Mouse (Mus musculus) olfactory bulb, adult 2 months (tissue): ENCODE data around the gene Nrg4. TPM values are rescaled to one million over a fixed set of nuclear protein-coding genes. Genes with fewer than 3 reads are reported as not detected.

Source experiments
- H3K27ac ChIP-seq: fragments of 200-500 bp; 2 replicates; pipeline ENCODE4 v1.5.1; 2012; ENCODE audit warnings: low read depth, low read length; ENCODE audit not compliant: insufficient read depth
- H3K4me1 ChIP-seq: fragments of 200-500 bp; 2 replicates; pipeline ENCODE4 v1.6.1; 2012; ENCODE audit warnings: low read length; ENCODE audit not compliant: control insufficient read depth, insufficient read depth
- H3K4me3 ChIP-seq: fragments of 200-500 bp; 2 replicates; pipeline ENCODE4 v1.5.1; 2012; ENCODE audit warnings: mild to moderate bottlenecking, low read depth, low read length, moderate library complexity; ENCODE audit not compliant: insufficient read depth
- CTCF ChIP-seq: fragments of 200-500 bp; IDR thresholded peaks from 2 replicates; pipeline ENCODE4 v1.5.1; 2012; ENCODE audit warnings: low read depth, mild to moderate bottlenecking, low read length, moderate library complexity; ENCODE audit not compliant: insufficient read depth
- POLR2A ChIP-seq: fragments of 200-500 bp; IDR thresholded peaks from 2 replicates; pipeline ENCODE4 v1.6.1; 2012; ENCODE audit warnings: mild to moderate bottlenecking, low read depth, low read length, moderate library complexity; ENCODE audit not compliant: insufficient read depth
- WGBS: fragments of 180-500 bp; shearing (Covaris S2); methylation state at CpG from one replicate; pipeline ENCODE4 v1.1.7; 2018; 5-methylcytosine and 5-hydroxymethylcytosine counted together
- polyA plus RNA-seq: library from polyadenylated mRNA; stranded (reverse); fragments of >200 nt; gene quantifications from 2 replicates; pipeline ENCODE4 v1.2.4, GENCODE M21; 2012; ENCODE audit warnings: low replicate concordance; ENCODE audit not compliant: missing spikeins, insufficient read depth, insufficient read length

The Nrg4 gene
- polyA plus RNA-seq: not detected in 2 replicates

DNA sequence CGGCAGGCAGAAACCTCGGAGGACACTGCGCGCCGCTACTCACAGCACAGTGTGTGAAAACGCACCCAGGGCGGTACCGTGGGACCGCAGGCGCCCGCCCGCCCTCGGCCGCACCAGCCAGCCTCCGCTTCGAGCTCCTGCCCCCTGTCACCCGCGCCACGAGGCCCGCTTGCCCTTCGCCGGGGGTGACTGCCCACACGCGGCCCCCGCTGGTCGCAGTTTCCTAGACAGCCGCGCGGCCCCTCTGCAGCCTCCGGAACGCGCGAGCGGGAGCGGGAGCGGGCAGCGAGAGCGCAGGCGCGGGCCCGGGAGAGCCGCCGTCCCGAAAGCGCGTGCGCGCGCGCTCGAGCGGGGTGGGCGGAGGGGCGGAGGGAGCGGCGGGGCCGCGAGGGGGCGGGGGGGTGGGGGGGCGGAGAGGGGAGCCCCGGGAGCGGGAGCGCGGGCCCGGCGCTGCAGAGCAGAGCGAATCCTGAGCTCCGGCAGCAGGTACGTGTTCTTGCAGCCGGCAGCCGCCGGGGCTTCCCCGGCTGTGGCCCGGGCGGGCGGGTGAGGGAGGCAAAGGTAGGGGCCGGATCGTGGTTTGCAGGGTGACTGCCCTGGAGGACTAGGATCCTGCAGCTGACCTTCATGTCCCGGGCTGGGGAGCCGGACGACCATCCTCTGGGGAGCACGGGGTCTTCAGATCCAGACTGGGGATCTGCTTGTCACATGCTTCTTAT is at the start of gene Nrg4, which contains the start of gene Tmem266:
TSS of gene Nrg4 (minus strand) at position 330 of the 719 bp plus-strand sequence.
TSS of gene Tmem266 (plus strand) at position 399 of the 719 bp plus-strand sequence.
- TF ChIP-seq CTCF (no peak), POLR2A (peak; percentile 48; the same call in 1 of the 2 replicates)
- peaks cover 2% of the 10 kb centered on the region; the same call in 1 of the 2 replicates for H3K4me1 ChIP-seq
- H3K27ac ChIP-seq: 0 out of 2 replicates have a peak within 1 kb of the TSS, but pooled peaks have one; percentile 16
- H3K4me3 ChIP-seq: peak within 1 kb of the TSS; percentile 77
- WGBS: 1% methylated on average over 68 of the region's 82 CpGs

DNA sequence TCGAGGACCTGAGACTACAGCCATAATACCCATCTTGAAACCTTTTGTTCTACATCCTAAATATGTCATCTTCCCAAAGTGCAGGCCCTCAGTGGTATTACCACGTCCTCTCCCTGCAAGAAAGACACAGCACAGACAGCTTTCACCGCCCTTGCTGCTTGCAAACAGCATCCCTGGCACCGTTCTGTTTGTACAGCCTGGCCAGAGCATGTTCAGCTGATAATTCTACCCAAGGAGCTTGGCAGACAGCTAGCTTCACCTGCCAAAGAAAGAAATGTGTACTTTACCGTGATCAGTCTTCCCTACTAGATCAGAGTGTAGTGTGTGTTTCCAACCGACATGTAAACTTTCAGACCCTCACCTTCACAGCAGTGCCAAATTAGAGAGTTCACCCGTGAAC is 45.3 kb upstream of the Nrg4 start:
- TF ChIP-seq POLR2A (no peak), CTCF (no peak)
- H3K27ac ChIP-seq: no peak overlapping the region
- H3K4me3 ChIP-seq: no peak overlapping the region
- H3K4me1 ChIP-seq: peaks cover 2% of the 10 kb centered on the region; the same call in 1 of the 2 replicates
- 84% methylated on average over 7 of the region's 7 CpGs for WGBS

DNA sequence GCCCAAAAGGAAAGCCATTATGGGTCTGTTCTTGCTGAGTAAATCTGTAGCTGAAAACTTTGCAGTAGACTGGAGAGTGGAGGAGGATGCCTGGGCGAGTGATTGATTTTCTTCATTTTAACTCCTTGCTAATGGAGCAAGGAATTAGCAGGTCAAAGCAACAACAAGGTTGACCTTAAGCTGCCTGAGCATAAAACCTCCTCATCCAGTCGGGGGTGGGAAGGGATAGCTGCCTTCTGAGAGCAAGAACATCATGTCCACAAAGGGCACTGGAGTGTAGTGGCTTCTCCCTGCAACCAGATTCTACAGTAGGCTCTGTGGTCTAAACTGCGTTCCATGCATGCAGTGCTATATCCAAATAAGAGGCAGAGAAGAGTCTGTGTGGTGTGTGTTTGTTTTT is 41.4 kb upstream of the Nrg4 start:
- 76% methylated on average over 3 of the region's 3 CpGs for WGBS
- no peak overlapping the region for H3K27ac ChIP-seq
- TF ChIP-seq CTCF: no peak
- TF ChIP-seq POLR2A: no peak
- no peak overlapping the region for H3K4me3 ChIP-seq
- H3K4me1 ChIP-seq: no peaks in the 10 kb centered on the region

DNA sequence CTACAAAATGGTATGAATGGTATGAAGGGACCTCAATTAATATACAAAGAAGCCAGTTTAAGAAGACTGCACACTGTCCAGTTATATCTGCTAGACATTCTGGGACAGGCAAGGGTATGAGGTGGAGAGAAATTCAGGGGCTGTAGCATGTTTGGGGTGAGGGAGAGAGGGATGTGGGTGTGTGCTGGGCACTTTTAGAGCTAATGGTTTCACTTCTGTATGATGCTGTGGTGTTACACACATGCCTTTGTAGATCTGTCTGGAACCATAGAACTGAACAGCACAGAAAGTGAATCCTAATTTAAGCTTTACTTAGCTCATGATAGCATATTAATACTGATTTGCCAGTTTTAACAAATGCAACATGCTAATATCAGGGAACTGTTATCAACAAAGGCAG is 37.1 kb upstream of the Nrg4 start:
- Histone ChIP-seq H3K27ac (no peak overlapping the region), H3K4me3 (no peak overlapping the region), H3K4me1 (0 out of 2 replicates have a peak, but pooled peaks cover 3% of the 10 kb centered on the region)
- TF ChIP-seq POLR2A: no peak
- TF ChIP-seq CTCF: no peak

DNA sequence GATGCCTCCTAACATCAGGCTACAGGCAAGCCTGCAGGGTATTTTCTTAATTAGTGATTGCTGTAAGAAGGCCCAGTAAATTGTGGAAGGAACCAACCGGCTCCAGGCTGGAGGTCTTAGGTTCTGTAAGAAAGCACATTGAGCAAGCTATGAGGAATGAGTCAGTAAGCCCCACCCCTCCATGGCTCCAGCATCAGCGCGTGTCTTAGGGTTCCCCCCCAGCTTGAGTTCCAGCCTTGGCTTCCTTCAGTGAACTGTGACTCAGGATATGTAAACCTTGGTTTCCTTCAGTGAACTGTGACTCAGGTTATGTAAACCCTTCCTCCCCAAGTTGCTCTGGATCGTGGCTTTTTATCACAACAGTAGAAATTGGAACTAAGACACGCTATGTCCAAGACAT is 35.3 kb upstream of the Nrg4 start:
- 63% methylated on average over 5 of the region's 5 CpGs for WGBS
- Histone ChIP-seq H3K27ac (no peak overlapping the region), H3K4me3 (no peak overlapping the region), H3K4me1 (0 out of 2 replicates have a peak, but pooled peaks cover 3% of the 10 kb centered on the region)
- TF ChIP-seq CTCF (no peak), POLR2A (no peak)

DNA sequence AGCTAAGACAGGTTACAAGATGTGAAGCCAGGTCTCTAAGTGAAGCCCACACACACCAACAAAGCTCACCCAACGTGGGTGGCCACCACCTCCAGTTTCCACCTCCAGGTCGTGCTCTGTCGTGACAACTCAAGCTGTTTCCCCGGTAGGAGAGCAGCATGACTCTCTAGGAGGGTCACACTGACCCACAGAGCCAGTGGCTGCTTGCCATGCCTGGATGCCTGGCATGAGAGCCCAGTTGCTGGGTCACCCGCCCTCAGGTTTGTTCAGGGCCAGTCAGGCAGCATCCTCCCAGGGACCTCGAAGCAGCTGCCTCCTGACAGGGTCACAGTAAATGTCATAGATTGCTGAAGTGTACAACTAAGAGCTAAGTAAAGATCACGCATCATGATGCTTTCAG is 34.2 kb upstream of the Nrg4 start:
- 54% methylated on average over 7 of the region's 7 CpGs for WGBS
- Histone ChIP-seq H3K4me1 (0 out of 2 replicates have a peak, but pooled peaks cover 3% of the 10 kb centered on the region), H3K4me3 (no peak overlapping the region), H3K27ac (no peak overlapping the region)
- no peak for TF ChIP-seq POLR2A
- no peak for TF ChIP-seq CTCF

DNA sequence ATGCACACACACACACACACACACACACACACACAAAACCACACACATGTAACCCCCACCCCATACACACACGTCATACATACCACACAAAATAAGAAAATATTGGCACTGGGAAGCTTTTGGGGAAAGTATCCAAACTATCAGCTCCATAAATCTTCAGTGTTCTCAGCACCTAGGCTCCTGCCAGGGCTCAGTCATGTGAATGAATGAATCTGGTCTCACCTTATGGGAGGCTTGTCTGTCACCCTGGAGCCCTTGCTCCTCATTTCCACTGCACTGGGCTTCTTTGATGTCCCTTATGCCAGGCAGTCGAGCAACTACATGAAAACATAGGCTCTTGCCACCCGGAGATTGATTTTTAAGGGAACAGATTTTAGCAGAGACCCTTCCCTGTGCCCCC is 33.7 kb upstream of the Nrg4 start:
- H3K4me1 ChIP-seq: 0 out of 2 replicates have a peak, but pooled peaks cover 3% of the 10 kb centered on the region
- H3K27ac ChIP-seq: no peak overlapping the region
- 92% methylated on average over 3 of the region's 3 CpGs for WGBS
- H3K4me3 ChIP-seq: no peak overlapping the region
- TF ChIP-seq POLR2A: no peak
- no peak for TF ChIP-seq CTCF

DNA sequence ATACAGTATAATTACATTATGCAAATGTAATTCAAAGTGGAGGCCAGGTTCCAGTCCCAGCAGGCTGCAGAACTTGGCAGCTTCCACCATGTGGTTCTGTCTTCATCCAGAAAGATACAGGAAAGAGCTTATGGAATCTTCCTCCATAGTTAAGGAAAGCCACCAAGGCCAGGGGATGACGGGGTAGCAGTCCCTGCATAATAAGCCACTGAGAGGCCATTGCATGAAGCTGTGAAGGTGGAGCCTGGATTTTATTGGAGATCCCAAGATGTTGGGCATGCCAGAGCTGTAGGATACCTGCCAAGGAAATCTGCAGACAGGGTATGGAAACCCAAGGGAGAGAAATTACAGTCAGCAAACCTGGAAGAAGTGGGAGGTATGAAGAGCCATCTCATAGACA is 30.5 kb upstream of the Nrg4 start:
- 88% methylated on average over 1 of the region's 1 CpGs for WGBS

DNA sequence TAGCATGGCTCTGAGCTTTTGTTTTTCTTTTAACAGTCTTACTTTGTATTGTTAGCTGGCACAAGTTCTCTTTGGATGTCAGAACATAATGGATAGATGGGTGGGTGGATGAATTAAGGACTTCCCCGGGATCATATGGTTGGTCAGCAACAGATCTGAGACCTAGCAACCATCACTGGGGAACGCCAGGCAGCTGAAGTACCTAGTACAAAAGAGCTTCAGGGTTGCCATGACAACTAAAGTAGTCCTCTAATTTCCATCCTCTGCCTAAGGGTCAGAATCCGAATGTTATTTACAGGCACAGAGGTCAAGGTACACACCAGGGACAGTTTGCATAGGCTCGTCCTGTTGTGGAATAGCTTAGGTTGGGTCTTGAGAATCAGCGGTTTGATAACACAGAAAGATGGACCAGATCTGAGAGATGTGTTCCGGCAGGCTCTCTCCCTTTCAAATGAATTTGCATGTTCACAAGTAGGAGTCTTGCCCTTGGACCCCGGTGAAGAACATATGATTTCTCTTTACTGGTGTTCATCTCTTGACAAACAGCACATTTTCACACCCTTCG is 28.7 kb upstream of the Nrg4 start:
- Histone ChIP-seq H3K27ac (no peak overlapping the region), H3K4me3 (no peak overlapping the region), H3K4me1 (no peaks in the 10 kb centered on the region)
- 50% methylated on average over 8 of the region's 8 CpGs for WGBS
- no peak for TF ChIP-seq CTCF
- TF ChIP-seq POLR2A: no peak

More for the DNA sequence above, 30.5 kb upstream of the Nrg4 start:
- H3K4me3 ChIP-seq: no peak overlapping the region
- H3K27ac ChIP-seq: no peak overlapping the region
- TF ChIP-seq CTCF (no peak), POLR2A (no peak)
- 0 out of 2 replicates have a peak, but pooled peaks cover 3% of the 10 kb centered on the region for H3K4me1 ChIP-seq
